ENCODE assay signal across 25 mouse cellular contexts in genomic region chr15:10724857-10725256, GRCm38 (mm10). TPM values are rescaled to one million over a fixed set of nuclear protein-coding genes. Genes with fewer than 3 reads are reported as not detected.
DNase-seq lines count a peak whose midpoint lies in the region; ATAC-seq lines count a peak whose summit lies in the region.
"Had no signal": no experiment of that assay in that cellular context is flagged by ENCODE, and none has a peak within 500 bp of the region (broad histone marks: within the 10 kb centered on the region; RNA-seq: fewer than 3 reads in every experiment).

No protein-coding gene starts in this region.

- no peaks in the 10 kb centered on the region for H3K36me3 ChIP-seq in heart, embryonic 11.5 days (ENCODE audit: control insufficient read depth, insufficient read depth, low read length)
- H3K36me3 ChIP-seq: embryonic facial prominence, embryonic 10.5 days; embryonic facial prominence, embryonic 12.5 days; forebrain, embryonic 12.5 days; G1E had no signal

- DNase-seq in heart, adult 11 months, result peak; percentile 41
- peak; percentile 79 for DNase-seq in R1 (ENCODE audit: low read depth, low spot score)
- no peak for DNase-seq in gastrocnemius, postnatal 10 days
- DNase-seq in kidney, postnatal 10 days, result no peak
- DNase-seq: adrenal gland, adult 8-10 months; adrenal gland, postnatal 14 days; adrenal gland, postnatal 36 days; B cell, adult 2 months; cerebellum, adult 11-12 months; cerebellum, adult 2 months; cerebellum, adult 9-10 months; cerebellum, postnatal 10 days; cerebellum, postnatal 25 days had no signal

- H3K9ac ChIP-seq in heart, embryonic 11.5 days (ENCODE audit: low read depth, low read length), result no peak overlapping the region
- H3K9ac ChIP-seq: embryonic facial prominence, embryonic 12.5 days; forebrain, embryonic 12.5 days had no signal

- no peak overlapping the region for H3K4me3 ChIP-seq in heart, embryonic 11.5 days (ENCODE audit: low read depth, low read length)
- H3K4me3 ChIP-seq: embryonic facial prominence, embryonic 10.5 days; embryonic facial prominence, embryonic 12.5 days; forebrain, embryonic 12.5 days had no signal

- ATAC-seq in heart, embryonic 11.5 days (replicated peaks; ENCODE audit: insufficient number of reproducible peaks, low FRiP score, low TSS enrichment), result no peak
- 0 out of 2 replicates have a peak, but pooled peaks have one; percentile 1 for ATAC-seq in neutrophil, adult 5-6 weeks (ENCODE audit: extremely low read depth, insufficient number of reproducible peaks, low FRiP score, poor library complexity, severe bottlenecking)
- ATAC-seq: activated CD4-positive, CD25-positive, alpha-beta regulatory T cell, adult 4 months; CD4-positive, CD25-positive, alpha-beta regulatory T cell, adult 4 months; forebrain, embryonic 14.5 days; forebrain, embryonic 16.5 days; Patski had no signal

- 0 out of 2 replicates have a peak, but pooled peaks cover 3% of the 10 kb centered on the region for H3K27me3 ChIP-seq in heart, embryonic 11.5 days (ENCODE audit: control insufficient read depth, insufficient read depth, low read length)
- H3K27me3 ChIP-seq: CH12.LX; embryonic facial prominence, embryonic 12.5 days; forebrain, embryonic 12.5 days; Patski had no signal

- no peaks in the 10 kb centered on the region for H3K9me3 ChIP-seq in heart, embryonic 11.5 days (replicated peaks; ENCODE audit: control insufficient read depth, low read length)
- H3K9me3 ChIP-seq: embryonic facial prominence, embryonic 10.5 days; embryonic facial prominence, embryonic 12.5 days; forebrain, embryonic 12.5 days; G1E had no signal

- WGBS in heart, embryonic 11.5 days (ENCODE audit: insufficient replicate concordance), result 70% methylated on average over 3 of the region's 3 CpGs

- peaks cover 13% of the 10 kb centered on the region for H3K4me1 ChIP-seq in heart, embryonic 11.5 days (ENCODE audit: control insufficient read depth, insufficient read depth, low read length)

- H3K27ac ChIP-seq in heart, embryonic 11.5 days (ENCODE audit: low read depth, low read length), result no peak overlapping the region
- H3K27ac ChIP-seq: embryonic facial prominence, embryonic 10.5 days; embryonic facial prominence, embryonic 12.5 days; forebrain, embryonic 12.5 days had no signal

- no peak overlapping the region for H3K4me2 ChIP-seq in heart, embryonic 11.5 days
- H3K4me2 ChIP-seq: embryonic facial prominence, embryonic 12.5 days; forebrain, embryonic 12.5 days had no signal

RNA-seq across cellular contexts. Expression of gene Rai14, which starts 10.4 kb away (rescaled TPM):
- polyA plus RNA-seq in heart, embryonic 11.5 days (2014; fragmentation: Nextera tagmentation; extraction: Ambion mirVana), result 30.5 and 30.6 TPM in 2 replicates
- total RNA-seq in neutrophil, adult 5-6 weeks (2017), result not detected in 2 replicates
- 10 to 100 TPM in 1 of 2 experiments, 1 to 10 TPM in 1; 8.2 to 12.8 TPM for total RNA-seq in gastrocnemius, postnatal 10 days (2021)
- polyA plus RNA-seq: G1E had no signal

Comparison
In these comparisons a context has a peak if more than half of its experiments do, and no peak if none do; other contexts are left out.
1. DNase-seq: peak in heart, adult 11 months (single experiment) and R1 (single experiment); none in gastrocnemius, postnatal 10 days (single experiment) and kidney, postnatal 10 days (single experiment).